Mouse (Mus musculus) hindbrain, embryonic 12.5 days (tissue): ENCODE data around the gene Sox10. TPM values are rescaled to one million over a fixed set of nuclear protein-coding genes. Genes with fewer than 3 reads are reported as not detected.

Experiments used
- ATAC-seq: fragments of 200-750 bp; cut with Nextera tagmentation; 2 replicates; pipeline ENCODE4 v1.8.0; 2017; ENCODE audit warnings: moderate TSS enrichment; ENCODE audit not compliant: low FRiP score
- H3K27ac ChIP-seq: fragments of 300-500 bp; sonication (generic); 2 replicates; pipeline ENCODE4 v1.5.1; 2016; ENCODE audit warnings: mild to moderate bottlenecking
- H3K27me3 ChIP-seq: fragments of 300-500 bp; sonication (generic); 2 replicates; pipeline ENCODE4 v1.6.1; 2016; ENCODE audit warnings: mild to moderate bottlenecking
- H3K36me3 ChIP-seq: fragments of 300-500 bp; sonication (generic); 2 replicates; pipeline ENCODE4 v1.6.1; 2016; ENCODE audit warnings: mild to moderate bottlenecking
- H3K4me1 ChIP-seq: fragments of 300-500 bp; sonication (generic); 2 replicates; pipeline ENCODE4 v1.6.1; 2016
- H3K4me2 ChIP-seq: fragments of 300-500 bp; sonication (generic); replicated peaks from 2 replicates; pipeline ENCODE4 v1.6.1; 2016; ENCODE audit warnings: mild to moderate bottlenecking
- H3K4me3 ChIP-seq: fragments of 300-500 bp; sonication (generic); 2 replicates; pipeline ENCODE4 v1.5.1; 2016; ENCODE audit warnings: mild to moderate bottlenecking
- H3K9ac ChIP-seq: fragments of 300-500 bp; sonication (generic); 2 replicates; pipeline ENCODE4 v1.6.1; 2016; ENCODE audit warnings: mild to moderate bottlenecking, moderate library complexity
- H3K9me3 ChIP-seq: fragments of 300-500 bp; sonication (generic); replicated peaks from 2 replicates; pipeline ENCODE4 v1.6.1; 2016; ENCODE audit warnings: mild to moderate bottlenecking
- WGBS: fragments of 180-500 bp; shearing (Covaris S2); methylation state at CpG from one replicate; pipeline ENCODE4 v1.1.7; 2016; 5-methylcytosine and 5-hydroxymethylcytosine counted together
- polyA plus RNA-seq: library from polyadenylated mRNA; unstranded; fragments of >200 nt; fragmentation: Nextera tagmentation; extraction: Ambion mirVana; gene quantifications from 2 replicates; pipeline ENCODE4 v1.2.1, GENCODE M21; 2016

The Sox10 gene
- polyA plus RNA-seq, 1 experiment from 2014 or later = 19.5 TPM

GRCm38 (mm10) chr15:79131442-79131841 lies 33.6 kb downstream of the Sox10 start:
- no peak for ATAC-seq
- Histone ChIP-seq H3K9ac (no peak overlapping the region), H3K27ac (no peak overlapping the region), H3K4me3 (no peak overlapping the region), H3K36me3 (peaks cover 69% of the 10 kb centered on the region), H3K4me2 (no peak overlapping the region), H3K27me3 (no peaks in the 10 kb centered on the region), H3K4me1 (no peaks in the 10 kb centered on the region), H3K9me3 (0 out of 2 replicates have a peak, but pooled peaks cover 7% of the 10 kb centered on the region)
- 76% methylated on average over 7 of the region's 7 CpGs for WGBS

- H3K4me1 ChIP-seq = no peaks in the 10 kb centered on the region
- H3K27ac ChIP-seq = no peak overlapping the region
- H3K9me3 ChIP-seq = 0 out of 2 replicates have a peak, but pooled peaks cover 7% of the 10 kb centered on the region
- 80% methylated on average over 10 of the region's 10 CpGs for WGBS
- no peak for ATAC-seq
- H3K36me3 ChIP-seq = peaks cover 70% of the 10 kb centered on the region
- no peak overlapping the region; the same call in 1 of the 2 replicates for H3K9ac ChIP-seq
- no peak overlapping the region for H3K4me2 ChIP-seq
- H3K27me3 ChIP-seq = no peaks in the 10 kb centered on the region
- no peak overlapping the region for H3K4me3 ChIP-seq
These were observed 34.3 kb downstream of the Sox10 start for GRCm38 (mm10) chr15:79130782-79131181.

DNA sequence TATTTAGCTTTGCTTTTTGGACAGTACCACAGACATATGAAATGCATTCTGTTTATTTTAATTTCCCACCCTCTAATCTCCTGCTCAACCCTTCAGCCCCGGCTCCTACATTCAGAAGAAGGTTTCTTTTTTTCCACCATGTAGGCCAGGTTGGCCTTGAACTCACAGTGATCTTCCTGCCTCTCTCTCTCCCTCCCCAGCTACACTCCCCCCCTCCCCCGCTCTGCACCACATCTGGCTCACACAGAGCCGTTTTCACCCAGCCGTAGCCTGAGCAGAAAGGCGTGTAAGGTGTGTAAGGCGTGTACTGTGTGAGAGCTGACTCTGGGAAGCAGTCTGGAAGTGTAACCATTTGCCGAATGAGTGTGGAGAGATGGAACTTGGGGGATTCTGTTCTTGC lies 35.7 kb downstream of the Sox10 start:
- no peak overlapping the region for H3K4me3 ChIP-seq
- no peak overlapping the region for H3K4me2 ChIP-seq
- no peak overlapping the region for H3K27ac ChIP-seq
- H3K9me3 ChIP-seq = 0 out of 2 replicates have a peak, but pooled peaks cover 7% of the 10 kb centered on the region
- 79% methylated on average over 7 of the region's 7 CpGs for WGBS
- H3K9ac ChIP-seq = no peak overlapping the region
- ATAC-seq = no peak
- H3K4me1 ChIP-seq = no peaks in the 10 kb centered on the region
- H3K27me3 ChIP-seq = no peaks in the 10 kb centered on the region
- H3K36me3 ChIP-seq = peaks cover 74% of the 10 kb centered on the region

DNA sequence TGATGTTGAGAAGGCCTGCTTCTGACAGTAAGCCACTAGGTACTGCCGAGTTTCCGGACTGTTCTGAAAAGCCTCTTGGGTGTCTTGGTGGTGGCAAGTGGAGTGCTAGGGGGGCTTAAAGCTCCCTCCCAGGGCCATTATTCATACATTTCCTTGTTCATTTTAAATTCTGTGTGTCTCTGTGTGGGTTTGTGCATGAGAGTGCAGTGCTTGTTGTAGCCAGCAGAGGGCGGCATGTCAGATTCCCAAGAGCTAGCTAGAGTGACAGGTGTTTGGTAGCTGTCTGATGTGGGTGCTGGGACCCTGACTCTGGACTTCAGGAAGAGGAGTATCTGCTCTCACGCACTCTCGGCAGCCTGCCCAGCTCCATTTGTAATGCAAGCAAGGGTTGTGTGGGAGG lies 36.8 kb downstream of the Sox10 start:
- 0 out of 2 replicates have a peak, but pooled peaks cover 7% of the 10 kb centered on the region for H3K9me3 ChIP-seq
- H3K4me1 ChIP-seq = no peaks in the 10 kb centered on the region
- H3K4me3 ChIP-seq = no peak overlapping the region
- WGBS = 97% methylated on average over 5 of the region's 5 CpGs
- no peak overlapping the region for H3K27ac ChIP-seq
- H3K27me3 ChIP-seq = no peaks in the 10 kb centered on the region
- ATAC-seq = no peak
- H3K9ac ChIP-seq = no peak overlapping the region
- H3K4me2 ChIP-seq = no peak overlapping the region
- H3K36me3 ChIP-seq = peaks cover 74% of the 10 kb centered on the region

DNA sequence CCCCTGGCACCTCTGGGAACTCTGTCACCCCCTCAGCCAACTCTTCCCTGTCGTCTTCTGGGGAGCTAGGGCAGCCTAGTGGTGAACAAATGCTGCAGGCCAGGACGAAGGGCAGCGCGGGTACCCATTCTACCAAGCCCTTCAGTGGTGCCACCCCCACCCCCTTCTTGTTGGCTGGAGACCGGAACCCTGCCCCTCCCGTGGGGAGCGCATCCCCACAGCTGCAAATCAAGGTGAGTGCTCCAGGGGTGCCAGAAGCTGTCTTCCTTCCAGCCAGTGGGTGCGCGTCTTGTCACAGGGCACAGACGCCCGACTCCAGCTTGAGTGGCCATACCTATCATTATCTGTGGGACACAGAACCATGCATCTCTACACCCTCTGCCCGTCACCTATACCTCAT lies 37.9 kb downstream of the Sox10 start:
- 96% methylated on average over 12 of the region's 12 CpGs for WGBS
- no peaks in the 10 kb centered on the region for H3K27me3 ChIP-seq
- H3K4me1 ChIP-seq = no peaks in the 10 kb centered on the region
- H3K4me3 ChIP-seq = no peak overlapping the region
- no peak overlapping the region for H3K4me2 ChIP-seq
- H3K9ac ChIP-seq = no peak overlapping the region
- ATAC-seq = no peak
- H3K36me3 ChIP-seq = peaks cover 73% of the 10 kb centered on the region
- 0 out of 2 replicates have a peak, but pooled peaks cover 7% of the 10 kb centered on the region for H3K9me3 ChIP-seq
- no peak overlapping the region for H3K27ac ChIP-seq

GRCm38 (mm10) chr15:79126217-79126932 lies 38.7 kb downstream of the Sox10 start:
- no peak overlapping the region for H3K4me2 ChIP-seq
- H3K9me3 ChIP-seq = 0 out of 2 replicates have a peak, but pooled peaks cover 7% of the 10 kb centered on the region
- H3K9ac ChIP-seq = no peak overlapping the region
- H3K27me3 ChIP-seq = no peaks in the 10 kb centered on the region
- ATAC-seq = no peak
- WGBS = 81% methylated on average over 13 of the region's 13 CpGs
- H3K4me1 ChIP-seq = no peaks in the 10 kb centered on the region
- H3K4me3 ChIP-seq = no peak overlapping the region
- H3K27ac ChIP-seq = no peak overlapping the region
- peaks cover 72% of the 10 kb centered on the region for H3K36me3 ChIP-seq

DNA sequence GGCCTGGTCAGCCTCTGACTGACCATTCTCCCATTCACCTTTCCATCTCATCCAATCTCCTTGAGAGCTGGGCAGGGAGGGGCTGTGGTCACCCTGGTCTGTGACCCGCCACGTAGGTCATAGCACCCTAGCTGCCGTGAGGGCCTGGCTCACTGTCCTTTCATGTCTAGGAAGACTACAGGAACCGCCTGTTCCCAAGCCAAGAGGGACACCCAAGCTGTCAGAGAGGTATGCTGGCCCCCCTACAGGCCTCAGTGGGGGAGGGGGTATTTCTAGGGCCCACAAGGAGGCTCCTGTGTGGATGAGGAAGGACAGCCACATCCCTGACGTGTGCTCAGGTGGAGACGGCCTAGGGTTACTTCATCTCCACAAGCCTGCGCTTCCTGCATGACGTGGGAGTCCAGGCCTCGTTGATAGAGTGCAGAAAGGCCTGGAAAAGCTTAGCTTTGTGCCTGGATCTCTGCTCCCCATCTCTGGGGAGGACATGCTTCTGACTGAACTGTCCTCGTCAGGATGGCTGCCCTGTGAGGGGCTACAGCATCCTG lies 40.6 kb downstream of the Sox10 start:
- ATAC-seq = no peak
- Histone ChIP-seq H3K9me3 (0 out of 2 replicates have a peak, but pooled peaks cover 7% of the 10 kb centered on the region), H3K9ac (no peak overlapping the region), H3K27me3 (no peaks in the 10 kb centered on the region), H3K36me3 (peaks cover 71% of the 10 kb centered on the region), H3K4me3 (no peak overlapping the region), H3K27ac (no peak overlapping the region), H3K4me1 (no peaks in the 10 kb centered on the region), H3K4me2 (no peak overlapping the region)
- 87% methylated on average over 10 of the region's 10 CpGs for WGBS

DNA sequence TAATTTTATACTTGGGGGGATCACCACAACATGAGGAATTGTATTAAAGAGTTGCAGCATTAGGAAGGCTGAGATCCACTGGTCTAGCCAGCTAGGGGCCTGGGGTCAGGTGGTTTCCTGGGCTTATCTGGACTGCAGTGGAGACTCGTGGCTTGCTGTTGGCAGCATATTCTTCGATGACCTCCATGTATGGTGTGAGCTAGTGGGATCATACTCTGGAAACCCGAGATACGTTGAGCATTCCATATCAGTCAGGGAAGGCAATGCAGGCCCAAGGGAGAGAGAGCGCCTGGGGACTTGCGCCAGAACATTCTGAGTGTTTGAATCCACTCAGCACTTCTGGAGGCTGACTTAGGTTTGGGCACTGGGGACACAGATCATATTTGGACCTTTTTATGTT lies 41.3 kb downstream of the Sox10 start:
- WGBS = 88% methylated on average over 6 of the region's 6 CpGs
- H3K36me3 ChIP-seq = peaks cover 70% of the 10 kb centered on the region
- no peak overlapping the region for H3K9ac ChIP-seq
- H3K4me3 ChIP-seq = no peak overlapping the region
- no peaks in the 10 kb centered on the region for H3K27me3 ChIP-seq
- no peak overlapping the region for H3K27ac ChIP-seq
- no peak for ATAC-seq
- H3K4me1 ChIP-seq = no peaks in the 10 kb centered on the region
- no peak overlapping the region for H3K4me2 ChIP-seq
- 0 out of 2 replicates have a peak, but pooled peaks cover 7% of the 10 kb centered on the region for H3K9me3 ChIP-seq

- no peak for ATAC-seq
- Histone ChIP-seq H3K9me3 (no peaks in the 10 kb centered on the region), H3K4me2 (no peak overlapping the region), H3K4me3 (no peak overlapping the region), H3K36me3 (peaks cover 69% of the 10 kb centered on the region), H3K27me3 (no peaks in the 10 kb centered on the region), H3K27ac (no peak overlapping the region), H3K4me1 (no peaks in the 10 kb centered on the region), H3K9ac (no peak overlapping the region)
- 86% methylated on average over 13 of the region's 13 CpGs for WGBS
These were observed 42.5 kb downstream of the Sox10 start for GRCm38 (mm10) chr15:79122546-79122945.

- H3K4me1 ChIP-seq = no peaks in the 10 kb centered on the region
- H3K4me2 ChIP-seq = no peak overlapping the region
- H3K27me3 ChIP-seq = no peaks in the 10 kb centered on the region
- H3K4me3 ChIP-seq = no peak overlapping the region
- H3K36me3 ChIP-seq = peaks cover 69% of the 10 kb centered on the region
- H3K27ac ChIP-seq = no peak overlapping the region
- 57% methylated on average over 4 of the region's 4 CpGs for WGBS
- no peak for ATAC-seq
- no peak overlapping the region for H3K9ac ChIP-seq
- no peaks in the 10 kb centered on the region for H3K9me3 ChIP-seq
These were observed 42.9 kb downstream of the Sox10 start for GRCm38 (mm10) chr15:79122119-79122518.

- 87% methylated on average over 9 of the region's 9 CpGs for WGBS
- Histone ChIP-seq H3K27ac (no peak overlapping the region), H3K4me3 (no peak overlapping the region), H3K4me1 (no peaks in the 10 kb centered on the region), H3K9ac (no peak overlapping the region), H3K4me2 (no peak overlapping the region), H3K36me3 (peaks cover 80% of the 10 kb centered on the region), H3K9me3 (no peaks in the 10 kb centered on the region), H3K27me3 (no peaks in the 10 kb centered on the region)
- no peak for ATAC-seq
These were observed 45.5 kb downstream of the Sox10 start for GRCm38 (mm10) chr15:79119491-79119890.

GRCm38 (mm10) chr15:79115276-79115675 lies 49.8 kb downstream of the Sox10 start:
- H3K4me3 ChIP-seq = no peak overlapping the region
- no peak overlapping the region for H3K9ac ChIP-seq
- 0 out of 2 replicates have a peak, but pooled peaks cover 6% of the 10 kb centered on the region for H3K27me3 ChIP-seq
- 67% methylated on average over 5 of the region's 5 CpGs for WGBS
- H3K36me3 ChIP-seq = peaks cover 54% of the 10 kb centered on the region
- H3K9me3 ChIP-seq = no peaks in the 10 kb centered on the region
- no peak for ATAC-seq
- no peak overlapping the region for H3K27ac ChIP-seq
- no peak overlapping the region for H3K4me2 ChIP-seq
- peaks cover 13% of the 10 kb centered on the region for H3K4me1 ChIP-seq

DNA sequence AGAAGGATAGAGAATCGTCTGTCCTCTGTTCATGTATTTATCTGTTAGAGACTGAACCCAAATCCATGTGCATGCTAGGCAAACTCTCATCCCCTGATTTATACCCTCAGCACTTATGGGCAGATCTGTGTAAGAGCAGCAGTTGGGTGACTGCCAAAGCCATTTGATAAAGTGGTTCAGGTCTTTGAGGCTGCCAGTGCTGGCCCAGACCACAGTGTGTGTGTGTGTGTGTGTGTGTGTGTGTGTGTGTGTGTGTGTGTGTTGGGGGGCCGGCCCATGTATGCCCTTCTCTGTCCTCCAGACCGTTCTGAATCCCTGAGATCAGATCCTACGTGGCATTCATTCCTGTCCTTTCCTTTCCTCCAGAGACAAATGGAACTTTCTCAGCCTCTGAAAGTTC lies 53.3 kb downstream of the Sox10 start:
- peaks cover 24% of the 10 kb centered on the region for H3K36me3 ChIP-seq
- no peak overlapping the region for H3K4me3 ChIP-seq
- H3K27ac ChIP-seq = no peak overlapping the region
- no peaks in the 10 kb centered on the region for H3K9me3 ChIP-seq
- H3K9ac ChIP-seq = no peak overlapping the region
- 0 out of 2 replicates have a peak, but pooled peaks cover 9% of the 10 kb centered on the region for H3K27me3 ChIP-seq
- ATAC-seq = no peak
- H3K4me1 ChIP-seq = peaks cover 28% of the 10 kb centered on the region
- WGBS = 87% methylated on average over 4 of the region's 4 CpGs
- H3K4me2 ChIP-seq = no peak overlapping the region
